Mouse (Mus musculus): ENCODE measurements around the gene Ube2v1.

Ube2v1 gene

DNA sequence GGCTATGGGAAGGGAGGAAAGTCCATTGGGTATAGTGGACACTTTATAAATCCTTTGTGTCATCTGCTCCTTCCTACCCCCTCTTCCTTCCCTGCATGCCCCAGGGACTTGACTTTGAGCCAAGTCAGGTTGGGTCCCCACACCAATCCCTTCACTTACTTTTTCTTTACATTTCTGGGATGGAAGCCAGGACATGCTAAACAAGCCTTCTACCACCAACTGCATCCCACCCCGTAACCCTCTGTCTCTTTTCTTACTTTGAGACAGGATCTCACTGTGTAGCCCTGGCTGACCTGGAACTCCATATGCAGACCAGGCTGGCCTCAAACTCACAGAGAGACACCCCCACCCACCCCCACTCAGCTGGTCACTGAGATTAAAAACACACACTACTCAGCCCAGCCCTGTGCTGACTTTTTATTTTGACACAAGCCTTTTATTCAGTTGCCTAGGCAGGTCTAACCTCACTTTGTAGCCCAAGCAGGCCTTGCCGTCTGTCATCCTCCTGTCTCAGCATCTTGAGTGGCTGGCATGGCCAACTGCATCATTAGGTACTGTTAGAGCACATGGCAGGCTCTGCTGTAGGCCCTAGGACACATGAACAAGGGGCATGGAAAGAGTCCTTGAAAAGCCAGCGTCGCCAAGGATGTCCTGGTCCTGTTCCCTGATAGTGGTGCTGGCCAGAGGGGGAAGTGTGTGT is 38.2 kb downstream of the Ube2v1 start:
- no peak for DNase-seq (ENCODE audit: low spot score)

DNA sequence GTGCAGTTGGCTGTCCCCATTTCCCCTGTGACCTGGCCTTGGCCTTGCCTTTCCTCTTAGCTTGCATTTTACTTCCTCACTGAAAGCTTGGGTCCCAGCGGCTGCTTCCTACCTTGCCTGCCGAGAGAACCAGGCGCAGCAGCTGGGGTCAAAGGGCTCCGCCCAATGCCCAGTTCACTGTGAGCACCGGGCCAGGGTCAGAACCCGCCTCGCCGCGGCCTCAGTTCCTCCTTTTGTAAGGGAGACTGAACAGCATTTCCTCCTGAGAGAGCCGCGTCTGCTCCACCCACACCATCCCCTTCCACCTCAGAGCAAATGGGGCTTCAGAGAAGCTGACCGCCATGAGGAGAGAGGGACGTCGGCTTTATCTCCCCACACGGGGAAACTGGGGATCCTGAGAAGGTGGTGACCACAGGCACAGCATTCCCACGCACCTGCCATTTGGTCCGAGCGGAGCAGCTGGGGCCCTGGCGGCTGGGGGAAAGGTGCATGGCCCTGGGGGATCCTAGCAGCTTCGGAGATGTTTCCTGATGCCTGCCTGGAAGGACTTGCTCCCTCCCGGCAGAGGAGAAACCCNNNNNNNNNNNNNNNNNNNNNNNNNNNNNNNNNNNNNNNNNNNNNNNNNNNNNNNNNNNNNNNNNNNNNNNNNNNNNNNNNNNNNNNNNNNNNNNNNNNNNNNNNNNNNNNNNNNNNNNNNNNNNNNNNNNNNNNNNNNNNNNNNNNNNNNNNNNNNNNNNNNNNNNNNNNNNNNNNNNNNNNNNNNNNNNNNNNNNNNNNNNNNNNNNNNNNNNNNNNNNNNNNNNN is 42.9 kb downstream of the Ube2v1 start:
- peak; percentile 49 for DNase-seq (ENCODE audit: low spot score)

DNA sequence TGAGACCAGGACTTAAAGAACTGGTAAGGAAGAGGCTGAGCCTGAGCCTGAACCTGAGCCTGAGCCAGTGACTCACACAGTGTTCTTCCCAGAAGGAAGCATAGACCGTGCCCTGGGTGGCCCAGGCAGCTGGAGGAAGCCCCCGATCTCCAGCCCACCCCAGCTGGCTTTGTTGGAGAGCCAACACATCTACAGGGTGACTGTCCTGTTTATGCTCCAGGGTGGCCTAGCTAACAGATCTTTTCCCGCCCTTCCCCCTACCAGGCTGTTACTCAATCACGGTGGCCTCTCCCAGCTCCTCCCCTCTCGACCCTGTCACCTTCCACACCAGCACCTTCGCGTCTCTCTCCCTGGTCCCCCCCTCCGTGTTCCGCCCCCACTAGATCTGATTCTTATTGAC is 44.9 kb downstream of the Ube2v1 start:
- no peak for DNase-seq (ENCODE audit: low spot score)

DNA sequence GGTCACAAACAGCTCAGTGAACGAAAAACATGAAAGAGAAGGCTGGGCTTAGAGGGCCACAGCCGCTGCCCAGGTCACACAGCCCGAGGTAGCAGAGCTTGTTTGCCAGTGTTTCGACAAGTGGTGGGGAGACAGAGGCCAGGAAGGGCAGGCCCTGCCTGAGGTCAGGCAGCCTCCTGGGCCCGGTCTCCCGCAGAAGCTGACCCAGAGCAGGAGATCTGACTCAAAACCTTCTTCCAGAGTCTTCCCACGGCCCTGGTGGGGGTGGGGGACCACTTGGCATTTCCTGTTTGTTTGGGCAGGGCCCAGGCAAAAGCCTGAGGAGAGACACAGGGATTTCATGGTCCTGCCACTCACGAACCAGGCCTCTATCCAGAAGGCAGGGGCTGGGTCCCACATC is 45.9 kb downstream of the Ube2v1 start:
- DNase-seq (ENCODE audit: low spot score): peak; percentile 50

DNA sequence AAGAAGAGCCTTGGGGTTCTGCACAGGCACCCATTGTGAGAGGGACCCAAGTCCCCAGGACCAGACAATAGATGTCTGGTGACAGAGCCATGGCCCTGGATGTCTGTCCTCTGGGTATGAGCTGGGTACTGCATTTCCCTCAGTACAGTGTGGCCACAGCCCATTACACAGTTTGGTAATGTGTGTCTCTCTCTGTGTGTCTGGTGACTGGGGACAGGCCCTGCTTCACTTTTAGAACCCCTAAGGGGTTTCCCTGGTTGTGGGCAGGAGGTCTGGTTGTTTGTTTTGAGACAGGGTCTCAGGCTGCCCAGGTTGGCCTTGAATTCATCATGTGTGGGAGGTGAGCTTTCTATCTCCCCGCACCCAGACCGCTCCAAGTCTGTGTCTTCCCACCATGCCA is 46.6 kb downstream of the Ube2v1 start:
- no peak for DNase-seq (ENCODE audit: low spot score)

DNA sequence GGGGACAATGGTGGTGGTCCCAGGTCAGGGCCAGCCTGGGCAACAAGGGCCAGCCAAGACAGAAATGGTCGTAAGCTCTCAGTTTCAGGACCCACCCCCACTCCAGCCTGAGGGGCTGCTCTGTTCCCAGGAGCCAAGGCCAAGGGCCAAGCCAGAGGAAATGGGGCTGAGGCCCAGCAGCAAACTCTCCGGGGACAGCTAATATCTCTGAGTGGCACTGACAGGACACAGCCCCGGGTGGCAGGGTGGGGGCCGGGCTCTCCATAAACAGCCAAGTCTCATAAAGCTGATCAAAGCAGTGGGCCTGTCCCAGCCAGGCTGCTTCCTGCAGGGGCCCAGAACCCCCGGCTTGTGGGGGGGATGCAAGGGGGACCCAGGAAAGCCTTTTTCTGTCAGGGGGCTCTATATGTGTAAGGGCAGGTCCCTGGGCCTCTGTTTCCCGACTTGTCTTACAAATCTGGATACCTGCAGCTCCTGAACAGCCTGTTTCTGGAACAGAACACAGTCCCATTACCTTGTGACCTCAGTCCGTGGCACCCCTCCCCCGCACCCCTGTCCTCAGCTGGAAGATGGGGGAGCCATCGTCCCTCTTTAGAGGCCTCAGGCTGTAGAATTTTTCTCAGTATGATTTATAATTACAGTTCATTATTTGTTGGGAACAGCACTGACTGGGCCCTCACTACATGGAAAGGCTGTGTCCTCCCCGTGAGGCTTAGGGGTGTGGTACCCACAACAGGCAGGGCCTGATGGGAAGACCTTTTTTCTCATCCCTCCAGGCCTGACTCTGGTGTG is 48.5 kb downstream of the Ube2v1 start:
- DNase-seq (ENCODE audit: low spot score): no peak

DNA sequence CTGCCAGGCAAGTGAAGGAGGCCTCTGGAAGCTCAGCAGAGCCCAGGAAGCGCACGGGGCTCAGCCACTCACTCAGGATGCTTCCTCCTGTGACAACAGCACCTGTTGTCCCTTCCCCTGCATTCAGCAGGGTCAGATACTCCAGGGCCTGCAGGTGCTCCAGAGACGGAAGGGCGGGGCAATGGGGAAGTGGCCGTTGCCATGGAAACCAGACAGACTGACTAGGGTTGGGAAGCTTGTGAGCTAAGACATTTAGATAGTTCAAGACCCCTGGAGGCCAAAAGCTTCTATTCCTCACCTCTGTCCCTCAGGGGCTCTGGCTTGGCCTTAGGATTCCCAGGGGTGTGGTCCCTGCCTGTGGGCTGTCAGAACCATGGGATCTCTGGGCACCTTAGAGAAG is 53.4 kb downstream of the Ube2v1 start:
- no peak for DNase-seq (ENCODE audit: low spot score)

DNA sequence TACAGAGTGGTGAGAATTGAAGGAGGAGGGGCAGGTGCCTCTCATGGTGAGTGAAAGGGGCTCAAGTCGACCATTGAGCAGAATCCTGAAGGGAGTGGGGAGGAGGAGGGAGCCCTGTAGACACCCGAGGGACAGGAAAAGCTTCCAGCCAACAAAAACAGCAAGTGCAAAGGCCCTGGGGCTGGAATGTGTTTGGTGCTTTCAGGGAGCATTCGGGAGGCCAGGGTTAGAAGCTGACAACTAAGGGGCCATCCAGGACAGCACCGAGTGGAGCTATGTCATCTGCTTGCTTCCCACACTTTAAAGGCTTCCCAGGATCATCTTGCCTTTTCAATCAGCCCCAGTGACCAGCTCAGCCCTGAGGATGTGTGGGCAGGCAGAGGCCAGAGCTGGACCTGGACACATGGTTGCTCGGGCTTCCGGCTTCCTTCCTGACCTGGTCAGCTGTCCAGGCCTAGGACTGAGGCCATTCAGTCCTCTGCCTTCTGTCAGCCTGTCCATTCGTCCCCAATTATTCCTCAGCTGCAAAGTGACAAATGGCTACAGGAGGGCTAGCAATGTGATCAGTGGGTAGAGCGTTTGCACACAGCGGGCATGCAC is 54.6 kb downstream of the Ube2v1 start:
- no peak for DNase-seq (ENCODE audit: low spot score)

DNA sequence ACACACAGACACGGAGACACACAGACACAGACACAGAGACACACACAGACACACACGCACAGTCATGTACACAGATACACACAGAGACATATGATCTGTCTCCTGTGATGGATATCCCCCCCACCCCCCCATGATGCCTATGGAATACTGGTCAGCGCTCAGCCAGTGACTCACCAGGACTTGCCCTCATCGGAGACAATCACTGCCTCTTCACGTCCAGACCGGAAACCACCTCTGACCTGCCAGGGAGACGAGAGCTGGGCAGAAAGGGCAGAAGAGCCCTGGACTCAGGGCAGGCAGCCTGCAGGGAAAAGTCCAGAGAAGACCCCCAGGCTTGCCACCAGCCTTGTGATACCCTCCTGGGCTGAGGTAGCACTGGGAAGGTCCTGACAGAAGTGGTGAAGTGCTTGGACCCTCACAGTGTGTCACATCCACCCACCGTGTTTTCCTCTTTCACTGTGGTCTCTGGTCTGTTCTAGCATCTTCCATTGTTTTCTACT is 55.7 kb downstream of the Ube2v1 start:
- no peak for DNase-seq (ENCODE audit: low spot score)

DNA sequence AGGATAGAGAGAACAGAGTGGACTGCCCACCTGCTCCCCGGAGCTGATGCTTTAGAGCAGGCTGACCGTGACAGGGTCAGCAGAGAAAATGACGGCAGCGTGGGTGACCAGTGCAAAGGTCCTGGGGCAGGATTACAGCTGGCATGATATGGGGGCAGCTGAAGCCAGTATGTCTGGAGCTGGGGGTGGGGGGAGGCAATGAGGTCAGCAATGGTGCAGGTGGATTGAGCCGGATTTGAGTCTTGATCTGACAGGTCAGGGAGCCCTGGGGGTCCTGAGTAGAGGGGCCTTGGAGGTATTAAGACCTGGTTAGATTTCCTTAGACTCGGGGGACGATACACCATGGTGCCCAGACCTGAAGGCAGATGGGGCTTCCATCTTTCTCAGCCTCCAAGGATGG is 56.3 kb downstream of the Ube2v1 start:
- DNase-seq (ENCODE audit: low spot score): no peak

DNA sequence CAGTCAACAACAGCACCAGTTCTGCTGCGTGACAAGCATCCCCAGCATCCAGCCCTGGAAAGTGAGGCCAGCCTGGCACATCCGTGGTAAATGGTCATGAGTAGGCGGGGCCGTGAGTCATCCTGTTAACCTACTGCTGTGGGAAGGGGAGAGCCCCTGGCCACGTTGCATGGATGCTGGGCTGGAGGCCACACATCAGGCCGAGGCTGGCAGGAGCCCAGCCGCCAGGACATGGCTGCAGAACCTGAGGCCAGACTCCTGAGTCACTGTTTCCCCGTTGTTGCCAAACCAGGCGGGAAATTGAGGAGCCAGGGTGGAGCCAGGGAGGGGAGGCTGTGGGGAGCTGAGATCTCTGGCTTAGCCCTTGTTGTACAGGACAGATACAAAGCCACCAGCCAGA is 57.1 kb downstream of the Ube2v1 start:
- peak; percentile 47 for DNase-seq (ENCODE audit: low spot score)

DNA sequence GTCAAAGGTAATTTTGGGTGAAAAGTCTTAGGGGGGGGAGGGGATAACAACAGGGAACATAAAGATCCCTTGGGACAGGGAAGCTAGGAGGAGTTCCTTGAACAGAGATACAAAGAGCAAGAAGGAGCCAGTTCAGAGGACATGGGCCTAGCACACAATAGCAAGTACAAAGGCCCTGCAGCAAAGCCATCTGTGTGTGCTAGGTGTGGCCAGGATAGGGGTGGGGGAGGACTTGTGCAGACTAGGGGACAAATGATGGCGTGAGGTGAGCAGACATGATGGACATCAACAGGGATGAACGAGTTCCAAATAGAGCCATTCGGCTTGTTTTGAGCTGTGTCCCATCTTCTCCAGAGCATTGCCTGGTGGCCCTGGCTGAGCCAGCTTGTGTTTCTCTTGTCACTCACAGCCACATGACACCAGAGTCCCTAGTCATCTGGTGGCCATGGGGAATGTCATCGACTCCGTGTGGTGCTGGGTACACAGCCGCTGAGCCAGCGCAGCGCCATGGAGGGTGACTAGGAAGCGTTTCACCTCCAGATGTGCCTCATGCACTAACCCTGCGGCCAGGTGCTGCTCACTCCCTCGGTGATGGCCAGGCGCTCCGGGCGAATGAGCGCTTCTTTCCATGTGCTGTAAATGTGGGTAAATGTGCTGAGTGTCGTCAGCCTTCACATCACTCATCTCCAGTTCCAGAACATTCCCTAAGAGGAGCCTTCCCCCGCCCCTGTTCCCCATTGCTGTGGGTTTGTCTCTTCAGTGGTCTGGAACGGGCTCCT is 60.3 kb downstream of the Ube2v1 start:
- no peak for DNase-seq (ENCODE audit: low spot score)

DNA sequence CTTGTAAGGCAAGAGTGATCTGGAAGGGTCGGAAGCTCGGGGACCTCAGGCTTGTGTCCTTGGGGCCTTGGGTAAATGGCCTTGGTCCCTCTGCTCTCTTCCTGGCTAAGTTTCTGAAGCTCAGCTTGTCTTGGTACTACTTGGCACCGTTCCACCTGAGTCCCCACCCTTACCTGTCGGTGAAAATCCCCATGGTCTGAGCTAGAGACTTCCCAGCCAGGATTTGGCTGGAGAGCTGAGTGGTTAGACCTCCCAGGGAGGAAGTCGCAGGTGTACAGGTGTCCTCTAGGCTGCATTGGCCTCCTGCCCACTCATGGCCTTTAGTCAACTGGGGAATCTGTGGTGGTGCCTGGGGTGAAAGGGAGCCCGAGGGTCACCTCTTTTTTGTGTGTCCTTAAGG is 61.1 kb downstream of the Ube2v1 start:
- DNase-seq (ENCODE audit: low spot score): no peak

DNA sequence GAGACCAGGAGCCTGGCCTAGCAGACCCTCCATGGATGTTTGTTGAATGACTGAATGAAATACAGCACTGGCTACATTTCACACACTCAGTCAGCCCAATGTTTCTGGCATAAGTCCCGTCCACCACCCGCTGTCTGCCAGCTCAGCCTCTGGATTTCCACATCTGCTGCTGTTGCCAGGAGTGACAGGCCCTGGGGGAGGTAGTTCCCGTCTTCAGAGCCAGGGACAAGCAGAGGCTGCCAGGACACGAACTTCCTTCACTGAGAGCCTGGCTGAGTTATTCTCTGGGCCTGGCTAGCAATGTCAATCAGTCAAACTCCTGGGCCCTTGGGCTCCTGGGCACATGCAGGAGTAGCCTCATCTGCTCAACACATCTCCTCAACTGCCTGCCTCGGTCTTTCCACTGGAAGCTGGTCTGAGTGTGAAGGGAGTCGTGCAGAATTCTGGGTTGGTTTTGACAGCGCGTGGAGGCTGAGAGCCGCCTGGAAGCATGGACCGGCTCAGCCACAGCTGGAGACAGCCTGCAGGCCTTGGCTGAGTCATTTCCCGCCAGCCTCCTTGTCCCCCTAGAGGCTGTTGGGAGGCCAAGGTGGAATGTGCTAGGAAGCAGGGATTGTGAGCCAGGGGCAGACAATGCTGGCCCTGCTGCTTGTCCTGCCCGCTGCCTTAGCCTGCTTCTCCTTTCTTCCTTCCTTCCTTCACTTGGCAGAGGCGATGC is 61.8 kb downstream of the Ube2v1 start:
- DNase-seq (ENCODE audit: low spot score): peak; percentile 63

DNA sequence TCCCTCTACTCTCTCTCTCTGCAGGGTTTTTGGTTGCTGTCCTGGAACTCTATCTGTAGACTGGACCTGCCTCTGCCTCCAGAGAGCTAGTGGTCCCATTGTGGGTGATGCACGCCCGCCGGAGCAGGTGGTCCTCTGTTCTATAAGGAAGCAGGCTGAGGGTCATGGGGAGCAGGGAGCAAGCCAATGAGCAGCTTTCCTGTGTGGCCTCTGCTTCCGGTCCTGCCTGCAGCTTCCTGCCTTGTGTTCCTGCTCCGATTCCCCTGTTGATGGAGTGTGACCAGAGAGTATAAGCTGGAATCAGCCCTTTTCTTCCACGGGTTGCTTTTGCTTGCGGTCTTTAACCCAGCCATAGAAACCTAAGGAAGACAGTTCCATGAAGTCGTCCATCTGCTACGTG is 63.8 kb downstream of the Ube2v1 start:
- no peak for DNase-seq (ENCODE audit: low spot score)

DNA sequence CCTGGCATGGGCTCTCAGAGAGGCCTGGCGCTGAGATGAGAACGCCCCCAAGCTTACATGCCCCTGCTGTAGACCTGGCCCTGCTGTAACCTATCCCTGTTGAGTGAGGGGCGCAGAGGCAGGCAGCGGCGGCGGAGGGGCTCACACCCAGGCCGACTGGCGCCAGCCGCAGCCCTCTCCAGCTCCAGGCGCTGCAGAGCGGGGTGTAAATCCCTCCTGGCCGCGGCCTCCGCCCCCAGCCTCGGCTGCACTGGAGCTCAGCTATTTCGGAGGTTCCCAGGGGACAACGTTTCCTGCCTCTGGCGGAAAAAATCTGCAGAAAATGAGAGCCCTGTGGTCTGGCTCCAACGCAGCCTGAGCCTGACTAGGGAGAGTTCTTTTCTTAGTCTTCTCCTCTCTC is 66.2 kb downstream of the Ube2v1 start:
- no peak for DNase-seq (ENCODE audit: low spot score)

DNA sequence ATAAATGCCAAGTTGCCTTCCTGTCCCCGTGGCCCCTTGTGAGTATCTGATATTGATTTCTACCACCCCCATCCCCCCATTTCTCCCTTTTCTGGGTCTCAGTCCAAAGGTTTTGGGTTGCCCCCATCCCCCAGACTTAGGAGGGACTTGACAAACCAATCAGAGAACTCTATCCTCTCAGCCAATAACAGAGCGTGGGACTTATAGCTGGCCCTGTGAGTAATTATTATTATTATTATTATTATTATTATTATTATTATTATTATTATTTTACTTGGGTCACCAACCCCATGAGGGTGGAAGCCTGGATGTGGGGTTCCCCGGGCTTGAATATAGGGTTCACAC is 66.6 kb downstream of the Ube2v1 start:
- no peak for DNase-seq (ENCODE audit: low spot score)

DNA sequence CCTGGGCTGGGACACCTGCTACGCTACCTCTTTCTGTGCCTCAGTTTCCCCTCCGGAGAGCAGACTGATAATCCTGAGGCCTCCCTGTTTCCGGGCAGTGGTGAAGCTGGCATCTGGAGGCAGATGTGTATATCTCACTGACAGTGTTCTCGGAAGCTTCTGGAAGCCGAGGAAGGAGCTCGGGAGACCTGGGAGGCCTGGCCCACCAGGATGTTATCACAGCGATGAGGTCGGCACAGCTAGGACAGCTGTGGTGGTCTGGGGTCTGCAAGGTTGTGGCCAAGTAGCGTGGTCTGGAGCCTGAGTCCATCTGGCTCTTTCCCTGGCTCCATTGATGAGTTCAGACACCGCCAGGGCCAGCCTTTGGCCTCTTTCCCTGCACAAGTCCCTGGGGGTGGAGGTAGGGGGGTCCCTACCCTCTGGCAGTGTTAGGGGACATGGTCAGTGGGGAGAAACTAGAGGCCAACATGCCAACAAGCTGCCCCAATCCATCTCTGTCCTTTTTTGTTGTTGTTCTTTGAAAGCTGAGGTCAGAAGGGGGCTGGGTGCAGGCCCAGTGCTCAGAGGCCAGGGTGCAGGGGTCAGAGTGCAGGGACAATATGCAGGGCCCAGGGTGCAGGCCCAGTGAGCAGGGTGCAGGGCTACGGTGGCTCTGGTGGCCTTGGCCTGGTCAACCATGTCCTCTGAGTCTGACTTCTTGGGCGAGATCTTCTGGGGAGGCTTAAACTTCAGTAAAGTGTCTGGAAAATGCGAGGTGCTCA is 67.2 kb downstream of the Ube2v1 start:
- no peak for DNase-seq (ENCODE audit: low spot score)

DNA sequence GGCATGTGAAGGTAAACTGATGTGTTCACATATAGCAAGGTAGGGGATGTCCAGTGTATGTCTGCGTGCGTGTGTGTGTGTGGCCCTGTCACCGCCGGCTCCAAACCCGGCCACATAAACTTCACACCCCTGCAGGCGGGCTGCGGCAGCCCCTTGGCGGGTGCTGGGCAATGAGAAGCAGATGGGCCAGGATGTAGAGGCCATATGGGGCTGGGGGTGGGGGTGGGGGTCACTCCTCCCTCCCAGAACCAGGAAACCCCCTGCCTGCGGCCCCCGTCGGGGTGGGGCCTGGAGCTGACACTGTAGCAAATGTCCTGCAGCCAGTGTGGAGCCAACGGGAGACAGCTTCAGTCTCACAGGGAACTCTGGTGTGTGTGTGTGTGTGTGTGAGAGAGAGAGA is 68.2 kb downstream of the Ube2v1 start:
- no peak for DNase-seq (ENCODE audit: low spot score)

DNA sequence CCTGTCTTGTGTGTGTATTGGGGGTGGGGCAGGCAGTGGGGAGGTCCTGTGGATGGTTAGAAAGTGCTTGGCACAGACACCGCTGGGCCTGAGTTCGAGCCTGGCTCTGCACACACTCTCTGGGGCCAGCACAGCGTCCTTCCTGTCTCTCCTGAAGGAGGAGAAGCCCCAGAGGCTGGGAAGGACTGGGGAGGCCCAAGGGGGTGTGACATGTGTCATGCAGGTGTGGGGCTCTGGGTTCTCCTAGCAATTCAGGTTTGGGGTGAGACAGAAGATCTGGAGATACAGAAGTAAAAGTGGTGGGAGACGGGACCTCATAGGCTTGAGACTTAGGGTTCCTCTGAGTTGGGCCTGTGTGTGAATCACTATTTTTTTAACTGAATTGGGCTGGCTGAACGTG is 68.9 kb downstream of the Ube2v1 start:
- no peak for DNase-seq (ENCODE audit: low spot score)
